Mouse (Mus musculus) brain, embryonic 14.5 days (tissue): ENCODE measurements around the gene Olfr1368. TPM values are rescaled to one million over a fixed set of nuclear protein-coding genes. Genes with fewer than 3 reads are reported as not detected.
"Not testable (repeated sequence)": the region's sequence is repeated elsewhere in the genome, so short reads cannot be mapped to it uniquely, and the experiment has no call there.

Experiments used
- DNase-seq: peaks from one replicate; pipeline ENCODE4 v3.0.0-alpha.2; 2011; ENCODE audit warnings: low read depth
- CTCF ChIP-seq: fragments of 200-500 bp; IDR thresholded peaks from 2 replicates; pipeline ENCODE4 v1.5.1; 2012; ENCODE audit warnings: inconsistent platforms, mild to moderate bottlenecking, moderate library complexity, borderline replicate concordance; ENCODE audit not compliant: insufficient read depth, insufficient read length; ENCODE audit errors: extremely low read depth
- POLR2A ChIP-seq: fragments of 200-500 bp; IDR thresholded peaks from 2 replicates; pipeline ENCODE4 v1.6.1; 2012; ENCODE audit warnings: mild to moderate bottlenecking, inconsistent platforms, borderline replicate concordance; ENCODE audit not compliant: poor library complexity, insufficient read depth, insufficient read length, severe bottlenecking; ENCODE audit errors: extremely low read depth
- polyA plus RNA-seq: library from polyadenylated mRNA; depleted of rRNA; stranded (reverse); fragments of >200 nt; gene quantifications from 2 replicates; pipeline ENCODE4 v1.2.3, GENCODE M21; 2012

The Olfr1368 gene
- polyA plus RNA-seq, 1 experiment, result not detected

DNA sequence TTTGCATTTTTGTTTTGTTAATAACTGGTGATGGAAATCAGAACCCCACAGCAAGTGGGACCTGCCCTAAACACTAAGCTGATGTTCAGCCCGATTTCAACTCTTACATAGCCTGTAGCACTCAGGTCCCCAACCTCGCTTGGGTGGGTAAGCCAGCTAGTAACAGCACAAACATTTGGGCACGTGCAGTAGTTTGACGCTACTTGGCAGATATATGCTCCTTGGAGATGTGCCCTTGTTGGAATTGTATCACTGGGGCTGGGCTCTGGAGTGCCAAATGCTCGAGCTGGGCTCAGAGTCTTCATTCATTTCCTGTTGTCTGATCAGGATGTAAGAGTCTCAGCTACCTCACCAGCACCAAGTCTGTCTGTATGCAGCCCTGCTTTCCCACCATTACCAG, 16.9 kb upstream of the Olfr1368 start:
- peak; percentile 51 for DNase-seq
- TF ChIP-seq POLR2A, result no peak
- TF ChIP-seq CTCF, result no peak

GRCm38 (mm10) chr13:21161591-21161990, 15.9 kb upstream of the Olfr1368 start:
- DNase-seq, result no peak
- TF ChIP-seq POLR2A (no peak), CTCF (no peak)

DNA sequence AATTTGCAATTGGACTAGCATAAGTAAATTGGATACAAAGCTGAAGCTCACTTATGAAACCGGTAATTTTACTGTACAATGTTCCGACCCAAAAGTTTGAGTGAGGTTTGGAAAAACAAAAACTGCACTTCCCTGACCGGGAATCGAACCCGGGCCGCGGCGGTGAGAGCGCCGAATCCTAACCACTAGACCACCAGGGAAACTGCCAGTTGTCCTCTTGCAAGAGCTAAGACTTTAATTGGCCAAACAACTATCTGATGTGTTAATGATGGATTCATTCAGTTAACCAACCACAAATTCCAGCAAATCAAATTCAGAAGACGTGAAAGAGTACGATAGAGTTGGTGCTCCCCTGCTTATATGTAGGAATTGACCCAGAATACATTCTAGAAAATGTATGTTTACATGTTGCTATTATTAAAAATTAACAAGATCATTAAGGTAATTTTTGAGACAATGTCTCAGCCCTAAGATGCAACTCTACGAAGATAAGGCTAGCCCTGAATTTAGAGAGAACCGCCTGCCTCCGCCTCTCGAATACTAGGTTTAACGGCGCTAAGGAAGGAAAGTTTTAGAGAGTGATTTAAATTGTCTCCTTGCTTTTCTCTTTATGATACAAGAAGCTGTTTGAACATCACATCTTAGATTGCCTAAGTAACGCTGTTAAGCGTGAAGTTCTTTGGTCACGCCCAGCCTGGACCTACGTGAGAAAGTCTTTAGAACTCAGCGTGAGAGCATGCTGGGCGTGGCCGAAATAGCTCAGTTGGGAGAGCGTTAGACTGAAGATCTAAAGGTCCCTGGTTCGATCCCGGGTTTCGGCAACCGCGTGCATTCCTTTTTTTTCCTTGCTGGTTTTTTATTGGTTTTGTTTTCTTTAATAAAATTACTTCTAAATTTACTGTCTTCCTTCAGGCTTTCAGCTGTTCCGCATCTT, 15.3 kb upstream of the Olfr1368 start:
- peak; percentile 96 for DNase-seq
- TF ChIP-seq CTCF (no peak), POLR2A (no peak)

- TF ChIP-seq POLR2A, result no peak
- no peak for TF ChIP-seq CTCF
- peak; percentile 37 for DNase-seq
Measured at GRCm38 (mm10) chr13:21160041-21160511, 14.4 kb upstream of the Olfr1368 start.

GRCm38 (mm10) chr13:21159475-21159819, 13.8 kb upstream of the Olfr1368 start:
- DNase-seq, result peak; percentile 58
- no peak for TF ChIP-seq CTCF
- TF ChIP-seq POLR2A, result no peak

DNA sequence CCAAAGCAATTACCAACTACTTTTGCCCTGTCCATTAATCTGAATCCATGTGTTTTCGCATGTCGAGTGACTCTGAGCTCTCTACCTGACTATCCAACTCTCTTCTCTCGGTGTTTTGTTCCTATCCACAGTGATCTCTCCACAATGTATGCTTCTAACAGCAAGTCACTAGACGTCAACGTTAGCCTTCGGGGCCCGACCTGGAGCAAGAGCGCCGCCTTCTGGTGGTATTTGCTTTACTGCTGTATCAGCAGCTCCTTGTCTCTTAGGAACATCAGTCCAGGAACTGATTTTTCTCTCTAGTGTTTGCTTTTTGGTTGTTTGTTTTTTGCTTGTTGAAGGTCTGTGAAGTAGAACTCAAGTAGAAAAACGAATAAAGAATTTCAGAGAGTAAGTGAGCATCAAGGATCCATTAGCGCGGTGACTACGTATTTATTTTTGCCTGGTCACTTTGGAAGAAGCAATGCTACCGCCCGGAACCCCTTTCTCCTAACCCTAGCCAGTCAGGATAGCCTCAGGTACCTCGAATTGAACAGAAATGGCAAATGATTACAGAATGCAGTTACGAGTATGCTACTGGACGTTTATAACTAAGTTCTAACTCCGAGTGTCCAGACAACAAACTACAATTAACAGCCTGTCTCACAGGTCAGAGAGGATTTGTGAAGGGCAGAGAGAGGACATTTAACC, 13.3 kb upstream of the Olfr1368 start:
- peak; percentile 95 for DNase-seq
- TF ChIP-seq CTCF (peak; percentile 89), POLR2A (no peak)

- DNase-seq, result no peak
- no peak for TF ChIP-seq CTCF
- TF ChIP-seq POLR2A, result no peak
Measured at GRCm38 (mm10) chr13:21158071-21158470, 12.4 kb upstream of the Olfr1368 start.

DNA sequence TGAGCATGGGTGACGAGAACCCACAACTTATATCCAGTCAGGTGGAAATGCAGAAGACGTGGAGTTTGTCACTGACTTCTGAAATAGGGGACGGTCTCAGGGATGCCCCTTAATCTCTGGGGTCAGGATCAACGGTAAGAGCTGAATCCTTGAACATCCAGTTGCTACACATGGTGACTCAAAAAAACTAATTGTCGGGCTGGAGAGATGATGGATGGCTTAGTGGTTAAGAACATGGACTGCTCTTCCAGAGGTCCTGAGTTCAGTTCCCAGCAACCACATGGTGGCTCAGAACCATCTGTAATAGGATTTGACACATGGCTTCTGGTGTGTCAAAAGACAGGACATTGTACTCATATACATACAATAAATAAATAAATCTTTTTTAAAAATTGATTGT, 10.2 kb upstream of the Olfr1368 start:
- TF ChIP-seq CTCF (no peak), POLR2A (no peak)
- DNase-seq, result no peak

DNA sequence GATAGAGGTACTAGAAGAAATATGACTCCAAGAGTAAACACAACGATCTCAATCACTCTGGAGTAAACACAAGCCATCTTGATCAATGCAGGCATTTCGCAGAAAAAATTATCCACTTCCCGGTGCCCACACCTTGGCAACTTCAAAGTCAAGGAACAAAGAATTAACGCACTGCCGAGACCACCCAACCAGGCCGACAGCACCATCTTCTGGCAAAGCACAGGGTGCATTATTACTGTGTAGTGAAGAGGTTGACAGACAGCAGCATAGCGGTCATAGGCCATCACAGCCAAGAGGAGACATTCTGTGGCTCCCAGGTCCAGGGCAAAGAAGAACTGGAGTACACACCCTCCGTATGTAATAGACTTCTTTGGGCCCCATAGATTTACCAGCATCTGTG, 3.2 kb downstream of the Olfr1368 start:
- DNase-seq, result peak; percentile 15
- TF ChIP-seq CTCF (peak; percentile 45; the same call in 1 of the 2 replicates), POLR2A (no peak)

- not testable (repeated sequence) for DNase-seq
Measured at GRCm38 (mm10) chr13:21129339-21129738, 16.3 kb downstream of the Olfr1368 start, which contains the start of gene Olfr263. Gene Olfr263 (plus strand): TSS chr13:21129639.

DNA sequence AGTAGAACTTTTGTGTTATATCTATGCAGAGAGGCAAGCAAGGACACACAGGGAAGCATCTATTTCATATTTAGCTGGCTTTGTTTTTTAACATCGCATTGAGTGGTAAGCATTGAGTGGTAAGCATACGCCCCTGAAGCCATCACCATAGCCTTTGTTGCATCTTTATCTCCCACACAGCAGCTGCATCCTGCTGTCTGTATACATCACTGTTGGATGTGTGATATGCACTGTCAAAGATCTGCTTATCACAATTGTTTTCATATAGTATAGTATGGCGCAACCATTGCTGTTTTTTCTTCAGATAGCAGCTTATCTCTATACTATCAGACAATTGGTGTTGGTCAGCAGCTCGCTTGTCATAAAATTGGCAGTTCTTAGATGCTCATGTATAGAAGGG, 31.5 kb downstream of the Olfr1368 start:
- no peak for DNase-seq
- TF ChIP-seq CTCF, result no peak
- TF ChIP-seq POLR2A, result no peak

DNA sequence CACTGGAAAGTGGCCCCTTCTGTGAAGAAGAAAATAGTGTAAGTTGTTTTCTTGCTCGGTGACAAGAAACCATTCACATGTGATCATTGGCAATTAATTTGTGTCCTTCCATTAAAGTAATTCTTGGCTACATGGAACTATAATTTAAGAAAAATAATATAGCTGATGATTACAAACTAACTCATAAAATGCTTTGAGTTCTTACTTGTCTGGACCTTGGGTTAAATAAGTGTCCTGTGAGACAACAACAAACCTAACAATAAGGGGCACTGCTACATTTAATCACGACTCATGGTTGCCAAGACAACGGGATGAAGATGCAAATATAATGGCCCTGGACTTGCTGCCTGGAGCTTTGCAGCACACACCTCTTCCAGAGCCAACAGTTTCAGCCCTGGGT, 34.5 kb downstream of the Olfr1368 start, which contains the start of gene Olfr1369-ps1:
TSS of gene Olfr1369-ps1 (plus strand) at position 301 of the 400 bp plus-strand sequence.
- peak; percentile 2 for DNase-seq
